Mouse (Mus musculus) megakaryocyte, adult 5-6 weeks (primary cell): ENCODE measurements around the gene Asgr1. TPM values are rescaled to one million over a fixed set of nuclear protein-coding genes. Genes with fewer than 3 reads are reported as not detected.

Experiments
- ATAC-seq: 2 replicates; pipeline ENCODE4 v1.8.0; 2016; ENCODE audit warnings: mild to moderate bottlenecking, inconsistent platforms; ENCODE audit not compliant: poor library complexity, severe bottlenecking
- total RNA-seq, 2 experiments: library from RNA; stranded (forward) in 1 of 2; stranded (reverse) in 1 of 2; fragments of 153-499, 151-499 nt in 1 of 2; fragments of 221-1000, 200-1000 nt in 1 of 2; gene quantifications; 2 replicates each; pipeline versions ENCODE4 v1.2.3 to v1.2.4; 2015 to 2017

Gene Asgr1
- total RNA-seq, 2 experiments from 2014 or later, result not detected

DNA sequence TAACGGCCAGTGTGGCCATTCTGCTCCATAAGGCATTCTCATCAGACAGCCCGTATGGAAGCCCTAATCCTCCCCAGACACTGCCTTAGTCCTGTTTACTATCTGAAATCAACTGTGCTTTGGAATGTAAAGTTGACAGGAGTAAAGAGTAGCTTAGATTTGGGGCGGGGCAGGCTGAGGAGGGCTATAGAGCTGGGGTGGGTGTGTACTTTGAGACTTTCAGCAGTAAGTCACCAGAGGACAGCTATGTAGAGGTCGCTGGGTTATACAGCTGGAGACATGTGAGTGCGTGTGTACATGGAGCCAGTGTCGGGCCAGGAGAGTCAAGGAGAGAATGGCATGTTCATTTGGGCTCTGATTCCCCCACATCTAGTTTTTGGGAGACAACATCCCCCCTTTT is 6.0 kb downstream of the Asgr1 start:
- no peak for ATAC-seq

DNA sequence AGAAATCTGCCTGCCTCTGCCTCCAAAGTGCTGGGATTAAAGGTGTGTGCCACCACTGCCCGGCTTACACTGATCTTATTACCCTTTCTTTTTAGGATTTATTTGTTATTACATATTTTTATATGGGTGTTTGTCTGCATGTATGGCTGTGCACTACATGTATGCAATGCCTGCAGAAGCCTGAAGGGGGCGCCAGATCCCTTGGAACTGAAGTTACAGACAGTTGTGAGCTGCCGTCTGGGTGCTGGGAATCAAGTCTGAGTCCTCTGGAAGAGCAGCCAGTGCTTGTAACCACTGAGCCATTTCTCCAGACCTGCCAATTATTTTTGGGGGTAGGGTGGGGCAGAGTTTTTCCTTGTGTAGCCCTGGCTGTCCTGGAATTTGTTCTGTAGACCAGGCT is 9.2 kb downstream of the Asgr1 start:
- ATAC-seq, result no peak

DNA sequence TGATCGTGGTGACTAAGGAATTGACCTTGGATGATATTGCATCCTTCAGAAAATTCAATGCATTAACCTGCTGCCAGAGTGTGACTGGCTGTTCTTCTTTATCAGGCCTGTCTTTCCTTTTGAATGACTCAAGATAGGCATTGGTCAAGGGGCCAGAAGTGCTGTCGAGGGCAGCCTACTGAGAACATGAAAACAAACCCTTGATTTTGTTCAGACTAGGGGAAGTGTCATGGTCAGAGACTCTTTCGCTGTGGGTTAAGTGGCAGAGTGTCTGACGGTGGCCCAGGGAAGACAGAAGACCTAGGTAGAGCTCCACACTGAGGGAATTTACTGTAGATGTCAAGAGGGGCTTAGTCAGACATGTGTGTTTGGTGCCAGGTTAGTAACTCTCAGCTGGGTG is 12.8 kb downstream of the Asgr1 start:
- ATAC-seq, result no peak

DNA sequence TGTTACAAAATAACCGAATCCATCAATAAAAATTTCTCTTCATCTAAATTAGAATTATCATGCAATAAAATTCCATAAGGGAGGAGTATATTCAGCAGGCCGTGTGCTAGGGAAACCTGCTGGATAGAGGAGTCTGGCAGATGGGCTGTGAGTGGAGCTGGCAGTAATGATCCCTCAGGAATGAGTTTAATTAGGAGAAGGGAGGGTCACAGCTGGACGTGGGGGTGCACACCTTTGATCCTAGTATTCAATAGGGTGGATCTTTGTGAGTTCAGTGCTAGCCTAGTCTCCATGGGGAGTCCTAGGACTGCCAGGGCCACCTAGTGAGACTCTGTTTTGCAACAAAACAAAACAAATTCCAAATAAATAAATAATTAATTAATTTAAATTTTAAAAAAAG is 14.4 kb downstream of the Asgr1 start:
- ATAC-seq, result no peak

GRCm38 (mm10) chr11:70070057-70070456 is 16.2 kb downstream of the Asgr1 start:
- ATAC-seq, result no peak

- ATAC-seq, result peak; percentile 77
Observed at GRCm38 (mm10) chr11:70070603-70071002, 16.7 kb downstream of the Asgr1 start.

- peak; percentile 65 for ATAC-seq
Observed at GRCm38 (mm10) chr11:70074379-70075071, 20.6 kb downstream of the Asgr1 start.

GRCm38 (mm10) chr11:70075581-70075980 is 21.7 kb downstream of the Asgr1 start:
- ATAC-seq, result no peak

GRCm38 (mm10) chr11:70077441-70077840 is 23.6 kb downstream of the Asgr1 start:
- no peak for ATAC-seq

DNA sequence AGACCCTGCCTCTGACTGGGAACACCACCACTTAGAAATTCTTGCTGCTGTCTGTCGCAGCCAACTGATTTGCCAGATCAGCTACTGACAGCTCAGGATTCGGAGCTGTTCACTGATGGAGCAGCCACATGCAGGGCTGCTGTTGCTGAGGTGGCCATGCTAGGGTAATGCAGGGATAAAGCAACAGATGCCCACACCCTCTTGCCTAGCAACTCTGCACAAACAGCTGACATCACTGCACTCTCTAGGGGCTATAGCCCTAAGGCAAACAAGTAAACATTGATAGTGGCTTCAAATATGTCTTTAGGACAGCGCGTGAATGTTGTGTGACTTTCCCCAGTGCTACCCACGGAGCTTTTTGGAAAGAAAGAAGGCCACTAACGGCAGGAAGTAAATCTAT is 25.3 kb downstream of the Asgr1 start:
- no peak for ATAC-seq

DNA sequence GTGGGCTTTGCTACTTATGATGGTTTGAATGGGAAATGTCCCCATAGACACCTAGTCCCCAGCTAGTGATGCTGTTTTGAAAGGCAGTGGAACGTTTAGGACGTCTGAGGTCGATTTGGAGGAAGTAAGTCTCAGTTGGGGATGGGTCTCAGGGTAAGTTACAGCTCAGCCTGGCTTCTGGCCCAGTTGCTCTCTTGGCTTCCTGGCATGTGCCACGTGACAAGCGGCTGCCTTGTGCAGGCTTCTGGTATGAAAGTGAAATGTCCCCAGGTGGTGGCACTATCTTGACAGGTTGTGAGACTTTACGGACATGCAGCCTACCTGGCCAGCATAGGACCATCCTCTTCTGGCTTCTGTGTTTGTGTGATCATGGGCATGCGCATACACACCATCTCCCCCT is 26.0 kb downstream of the Asgr1 start:
- peak; percentile 39 for ATAC-seq

DNA sequence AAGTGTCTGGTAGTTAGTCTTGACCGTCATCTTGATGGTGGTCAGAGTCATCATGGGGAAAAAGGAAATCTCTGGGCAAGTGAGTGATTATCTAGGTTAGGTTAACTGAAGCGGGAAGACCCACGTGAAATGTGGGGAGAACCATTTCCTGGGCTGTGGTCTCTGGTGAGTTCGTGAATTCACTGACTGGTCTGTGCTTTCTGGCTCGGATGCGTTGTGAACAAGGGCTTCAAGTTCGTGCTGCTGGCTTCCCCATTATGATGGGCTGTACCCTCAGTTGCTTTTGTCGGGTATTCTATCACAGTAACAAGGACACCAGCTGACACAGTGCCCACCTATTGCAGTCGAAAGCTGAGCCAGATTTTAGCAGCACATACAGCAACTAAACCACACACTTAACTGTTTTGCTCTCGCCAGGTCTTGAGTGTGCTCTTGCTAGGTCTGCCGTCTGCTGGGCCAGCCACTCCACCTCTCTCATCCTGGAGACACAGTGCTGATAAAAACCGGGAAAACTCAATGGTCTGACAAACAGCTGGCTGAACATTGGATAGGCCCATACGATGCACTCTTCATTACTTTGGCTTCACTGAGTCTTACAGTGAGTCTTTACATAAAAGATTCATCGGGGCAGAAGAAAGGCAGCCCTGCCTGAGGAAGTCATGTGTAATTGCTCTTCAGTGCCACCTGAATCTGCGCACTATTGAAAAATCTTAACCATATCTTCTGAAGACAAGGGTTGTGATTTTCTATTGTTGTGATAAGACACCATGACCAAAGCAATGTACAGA is 27.1 kb downstream of the Asgr1 start:
- no peak for ATAC-seq

- peak; percentile 85 for ATAC-seq
Observed at GRCm38 (mm10) chr11:70084563-70084962, 30.7 kb downstream of the Asgr1 start.

DNA sequence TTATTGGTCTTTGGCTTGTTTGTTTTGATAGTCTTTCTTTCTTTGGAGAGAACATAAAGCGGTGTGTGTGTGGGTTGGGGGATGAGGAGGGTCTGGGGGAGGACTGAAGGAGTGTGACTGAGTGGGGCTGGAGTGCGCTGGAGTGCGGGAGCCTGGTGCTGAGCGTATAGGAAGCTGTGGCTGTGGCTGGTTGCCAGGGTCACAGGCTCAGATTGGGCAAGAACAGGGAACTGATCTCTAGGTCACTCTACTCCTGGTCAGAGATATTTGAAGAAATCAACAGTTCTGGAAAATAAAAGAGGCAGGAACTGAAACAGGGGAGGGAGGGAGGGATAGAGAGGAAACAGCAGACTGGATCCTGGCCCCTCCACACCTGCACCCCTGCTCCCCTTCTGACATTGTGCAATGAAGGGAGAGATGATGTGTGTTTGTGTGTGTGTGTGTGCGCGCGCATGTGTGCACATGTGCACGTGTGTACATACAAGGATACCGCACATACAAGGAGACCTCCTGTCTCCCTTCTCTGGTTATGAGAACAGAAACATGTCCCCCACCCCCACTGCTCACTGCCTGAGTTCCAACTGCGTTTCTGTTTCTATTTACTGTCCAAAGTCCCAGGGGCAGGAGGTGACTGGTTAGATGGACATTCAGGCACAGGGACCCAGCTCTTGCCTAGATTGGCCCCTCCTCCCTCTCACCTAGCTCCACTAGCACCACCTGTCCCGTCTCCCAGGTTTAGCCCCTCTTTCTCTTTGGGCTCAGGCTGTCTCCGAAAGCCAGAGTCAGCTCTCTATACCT is 38.3 kb downstream of the Asgr1 start, which contains the start of gene Asgr2:
Gene Asgr2 (plus strand): TSS at position 659 of the 798 bp plus-strand sequence.
- ATAC-seq, result peak; percentile 92

GRCm38 (mm10) chr11:70097396-70097795 is 43.5 kb downstream of the Asgr1 start:
- ATAC-seq, result no peak

DNA sequence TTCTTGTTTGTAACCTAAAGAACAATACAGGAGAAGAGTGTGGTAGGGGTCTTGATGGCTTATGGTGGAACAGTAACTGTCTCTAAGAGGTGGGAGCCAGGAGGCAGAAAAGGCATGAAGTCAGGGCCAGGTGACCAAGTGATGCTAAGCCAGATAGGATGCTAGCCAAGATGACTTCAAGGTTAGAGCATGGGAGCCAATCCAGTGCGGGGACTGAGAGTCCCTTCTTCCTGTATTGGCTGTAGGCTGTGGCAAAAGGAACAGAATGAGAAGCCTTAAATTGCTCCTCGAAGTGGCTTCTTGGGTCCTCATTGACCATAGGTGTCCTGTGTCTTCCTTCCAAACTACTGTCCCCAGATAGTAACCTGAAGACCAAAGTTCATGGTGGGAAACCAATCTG is 45.2 kb downstream of the Asgr1 start:
- no peak for ATAC-seq

GRCm38 (mm10) chr11:70099809-70100208 is 45.9 kb downstream of the Asgr1 start:
- no peak for ATAC-seq

DNA sequence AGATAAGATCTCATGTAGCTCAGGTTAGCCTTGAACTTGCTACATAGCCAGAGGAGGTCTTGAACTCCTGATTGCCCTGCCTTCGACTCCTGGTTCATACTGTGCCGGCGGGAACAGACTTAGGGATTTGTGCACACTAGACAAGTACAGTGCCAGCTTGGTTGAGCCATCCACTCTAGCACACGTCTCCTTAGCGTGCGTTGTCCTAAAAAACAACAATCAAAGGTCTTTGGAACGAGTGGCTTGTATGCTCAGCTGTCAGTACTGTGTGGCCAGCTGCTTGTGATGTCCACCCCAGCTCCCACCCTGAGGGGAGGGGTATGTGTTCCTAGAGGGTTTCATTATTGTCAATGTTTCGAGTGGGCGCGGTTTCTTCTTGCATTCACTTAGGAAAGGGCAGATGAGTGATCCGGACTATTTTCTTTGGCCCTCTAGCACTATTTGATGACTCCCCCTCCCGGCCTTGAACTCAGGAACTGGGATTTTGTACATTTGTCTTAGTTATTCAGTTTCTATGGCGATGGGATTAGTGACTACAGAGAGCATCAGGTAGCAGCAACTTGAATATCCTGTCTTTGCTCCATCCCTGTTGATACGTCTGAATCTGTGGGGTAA is 49.9 kb downstream of the Asgr1 start:
- ATAC-seq, result no peak

DNA sequence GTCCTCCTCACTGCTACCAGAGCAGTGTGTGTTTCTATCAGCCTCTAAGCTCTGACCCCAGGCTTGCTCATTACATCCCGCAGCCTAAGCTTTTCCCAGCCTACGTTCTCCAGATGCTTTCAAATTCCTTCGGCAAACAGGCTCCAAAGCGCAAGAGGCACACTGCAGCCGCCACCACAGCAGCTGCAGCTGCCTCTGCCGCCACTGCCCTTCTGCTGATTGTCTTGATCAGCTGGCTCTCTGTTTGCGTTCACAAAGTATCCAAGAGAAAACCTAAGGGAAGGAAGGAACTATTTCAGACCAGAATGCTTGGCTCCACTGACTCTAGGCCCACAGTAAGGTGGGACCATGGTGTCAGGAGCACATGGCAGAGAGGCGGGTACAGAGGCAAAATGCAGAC is 53.2 kb downstream of the Asgr1 start:
- no peak for ATAC-seq
